ENCODE assay signal across 7 mouse cellular contexts in the genomic region with DNA sequence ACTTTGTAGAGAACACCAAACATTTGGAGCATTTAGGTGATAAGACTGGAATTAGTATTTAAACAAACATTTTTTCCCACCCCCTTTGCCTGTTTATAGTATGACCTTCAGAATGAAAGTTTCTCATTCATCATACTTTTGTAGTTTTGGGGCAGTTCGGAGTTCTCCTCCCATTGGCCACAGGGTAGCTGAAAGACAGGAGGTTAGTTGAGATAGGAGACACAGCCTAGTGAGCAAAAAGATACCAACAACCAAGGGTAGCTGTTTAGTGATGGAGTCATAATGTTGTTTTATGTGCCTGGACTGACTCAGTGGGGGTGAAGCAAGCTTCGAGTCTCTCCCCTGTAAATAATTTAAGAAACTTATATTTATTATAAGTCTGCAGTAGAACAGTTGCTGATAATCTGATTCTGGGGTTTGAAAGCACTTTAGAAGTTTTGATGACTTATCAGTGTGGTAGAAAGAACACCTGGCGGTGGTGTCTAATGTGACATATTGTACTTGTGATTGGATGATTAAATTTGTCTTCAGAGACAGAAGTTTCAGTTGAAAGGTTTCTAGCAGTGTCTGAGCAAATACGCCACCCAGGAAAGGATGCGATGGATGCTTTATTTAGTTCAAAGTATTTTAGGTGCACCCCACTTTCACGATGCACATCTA. TPM values are rescaled to one million over a fixed set of nuclear protein-coding genes. Genes with fewer than 3 reads are reported as not detected.
A peak's percentile ranks its signal among the peaks of the same experiment; 100 is the strongest.
DNase-seq lines count a peak whose midpoint lies in the region; ATAC-seq and TF ChIP-seq lines count a peak whose summit lies in the region.

No protein-coding gene starts in this region.

- H3K4me2 ChIP-seq in forebrain, embryonic 13.5 days: peak overlapping the region; percentile 93
- peak overlapping the region; percentile 93 for H3K4me2 ChIP-seq in liver, embryonic 12.5 days

- peaks cover 16% of the 10 kb centered on the region for H3K4me1 ChIP-seq in testis, adult 2 months (ENCODE audit: control insufficient read depth, insufficient read depth, low read length)
- peaks cover 33% of the 10 kb centered on the region for H3K4me1 ChIP-seq in forebrain, embryonic 13.5 days
- H3K4me1 ChIP-seq in liver, embryonic 12.5 days: peaks cover 71% of the 10 kb centered on the region

- no peak for ATAC-seq in forebrain, embryonic 13.5 days
- peak; percentile 63 for ATAC-seq in liver, embryonic 12.5 days

- no peaks in the 10 kb centered on the region for H3K9me3 ChIP-seq in forebrain, embryonic 13.5 days (replicated peaks)
- no peaks in the 10 kb centered on the region for H3K9me3 ChIP-seq in liver, embryonic 12.5 days (replicated peaks)

- TF ChIP-seq CTCF in testis, adult 2 months (IDR thresholded peaks at IDR 0.05; ENCODE audit: control insufficient read depth, insufficient read depth, insufficient replicate concordance, low read depth, low read length): no peak

- no peak for DNase-seq in testis, postnatal 14 days (ENCODE audit: low spot score)
- DNase-seq in urinary bladder, postnatal 14 days (ENCODE audit: low spot score): no peak
- DNase-seq in thymus, postnatal 14 days: no peak
- DNase-seq in kidney, postnatal 4 days: no peak

- H3K27ac ChIP-seq in testis, adult 2 months (ENCODE audit: control insufficient read depth, insufficient read depth, low read depth, low read length): no peak overlapping the region
- H3K27ac ChIP-seq in forebrain, embryonic 13.5 days: no peak overlapping the region
- H3K27ac ChIP-seq in liver, embryonic 12.5 days: peak overlapping the region; percentile 88

- no peak for TF ChIP-seq POLR2A in testis, adult 2 months (IDR thresholded peaks at IDR 0.05; ENCODE audit: control insufficient read depth, low read depth, low read length)

- H3K9ac ChIP-seq in forebrain, embryonic 13.5 days: peak overlapping the region; percentile 91; the same call in 1 of the 2 replicates
- H3K9ac ChIP-seq in liver, embryonic 12.5 days: peak overlapping the region; percentile 92

- H3K36me3 ChIP-seq in testis, adult 2 months (ENCODE audit: control insufficient read depth, insufficient read depth, low read length): no peaks in the 10 kb centered on the region
- H3K36me3 ChIP-seq in forebrain, embryonic 13.5 days (ENCODE audit: poor library complexity, severe bottlenecking): no peaks in the 10 kb centered on the region
- no peaks in the 10 kb centered on the region for H3K36me3 ChIP-seq in liver, embryonic 12.5 days

- H3K27me3 ChIP-seq in testis, adult 2 months (ENCODE audit: control insufficient read depth, insufficient read depth, low read length): no peaks in the 10 kb centered on the region; the same call in 1 of the 2 replicates
- H3K27me3 ChIP-seq in forebrain, embryonic 13.5 days: no peaks in the 10 kb centered on the region
- H3K27me3 ChIP-seq in liver, embryonic 12.5 days (replicated peaks): no peaks in the 10 kb centered on the region; the same call in 1 of the 2 replicates

- H3K4me3 ChIP-seq in testis, adult 2 months (ENCODE audit: control insufficient read depth, low read depth, low read length): peak overlapping the region; percentile 80
- peak overlapping the region; percentile 65 for H3K4me3 ChIP-seq in forebrain, embryonic 13.5 days
- H3K4me3 ChIP-seq in liver, embryonic 12.5 days: peak overlapping the region; percentile 84

- 86% methylated on average over 6 of the region's 6 CpGs for WGBS in forebrain, embryonic 13.5 days
- WGBS in liver, embryonic 12.5 days (ENCODE audit: insufficient replicate concordance): 34% methylated on average over 6 of the region's 6 CpGs

RNA-seq across cellular contexts. Expression of a gene that starts 2.5 kb away (rescaled TPM):
- 2.2 and 2.4 TPM in 2 replicates for polyA plus RNA-seq in testis, adult 2 months (2012; rRNA removed)
- 21.1 and 21.4 TPM in 2 replicates for polyA plus RNA-seq in forebrain, embryonic 13.5 days (2015; fragmentation: Nextera tagmentation; extraction: Ambion mirVana)
- 7.2 and 7.4 TPM in 2 replicates for polyA plus RNA-seq in liver, embryonic 12.5 days (2016; fragmentation: Nextera tagmentation; extraction: Ambion mirVana)
